Mouse (Mus musculus) heart, embryonic 12.5 days (tissue): ENCODE measurements at regions not wholly inside any gene's neighbourhood (a gene's known extent, or its start where the extent isn't known, plus 50 kb on each side); places are given as distances from the start of the nearest gene placed in this dataset.

Experiments used
- ATAC-seq: fragments of 200-750 bp; cut with Nextera tagmentation; 2 replicates; pipeline ENCODE4 v1.8.0; 2017; ENCODE audit warnings: moderate TSS enrichment, moderate library complexity; ENCODE audit not compliant: insufficient number of reproducible peaks, low FRiP score
- H3K27ac ChIP-seq: fragments of 300-500 bp; sonication (generic); 2 replicates; pipeline ENCODE4 v1.5.1; 2016; ENCODE audit warnings: mild to moderate bottlenecking, moderate library complexity; ENCODE audit not compliant: poor library complexity, severe bottlenecking
- H3K27me3 ChIP-seq: fragments of 300-500 bp; sonication (generic); replicated peaks from 2 replicates; pipeline ENCODE4 v1.6.1; 2016; ENCODE audit warnings: mild to moderate bottlenecking, moderate library complexity
- H3K36me3 ChIP-seq: fragments of 300-500 bp; sonication (generic); 2 replicates; pipeline ENCODE4 v1.6.1; 2016; ENCODE audit warnings: mild to moderate bottlenecking, moderate library complexity
- H3K4me1 ChIP-seq: fragments of 300-500 bp; sonication (generic); replicated peaks from 2 replicates; pipeline ENCODE4 v1.6.1; 2016; ENCODE audit warnings: mild to moderate bottlenecking
- H3K4me2 ChIP-seq: fragments of 300-500 bp; sonication (generic); 2 replicates; pipeline ENCODE4 v1.6.1; 2016; ENCODE audit warnings: mild to moderate bottlenecking, moderate library complexity
- H3K4me3 ChIP-seq: fragments of 300-500 bp; sonication (generic); 2 replicates; pipeline ENCODE4 v1.5.1; 2016; ENCODE audit warnings: mild to moderate bottlenecking
- H3K9ac ChIP-seq: fragments of 300-500 bp; sonication (generic); 2 replicates; pipeline ENCODE4 v1.6.1; 2016; ENCODE audit warnings: mild to moderate bottlenecking, moderate library complexity
- H3K9me3 ChIP-seq: fragments of 300-500 bp; sonication (generic); replicated peaks from 2 replicates; pipeline ENCODE4 v1.6.1; 2016; ENCODE audit warnings: mild to moderate bottlenecking, moderate library complexity
- WGBS: fragments of 180-500 bp; shearing (Covaris S2); methylation state at CpG from one replicate; pipeline ENCODE4 v1.1.7; 2016; 5-methylcytosine and 5-hydroxymethylcytosine counted together

GRCm38 (mm10) chr13:63699624-63700023 is 115.4 kb upstream of the Ercc6l2 start:
- Histone ChIP-seq H3K4me3 (no peak overlapping the region), H3K27me3 (no peaks in the 10 kb centered on the region), H3K27ac (no peak overlapping the region), H3K36me3 (no peaks in the 10 kb centered on the region), H3K9ac (no peak overlapping the region), H3K4me1 (no peaks in the 10 kb centered on the region; the same call in 1 of the 2 replicates), H3K9me3 (no peaks in the 10 kb centered on the region), H3K4me2 (no peak overlapping the region)
- ATAC-seq, result no peak
- 54% methylated on average over 2 of the region's 2 CpGs for WGBS

- H3K4me1 ChIP-seq, result no peaks in the 10 kb centered on the region
- no peaks in the 10 kb centered on the region for H3K36me3 ChIP-seq
- H3K27me3 ChIP-seq, result no peaks in the 10 kb centered on the region
- WGBS, result 64% methylated on average over 3 of the region's 3 CpGs
- no peak overlapping the region for H3K4me3 ChIP-seq
- no peak overlapping the region for H3K4me2 ChIP-seq
- no peak for ATAC-seq
- no peaks in the 10 kb centered on the region for H3K9me3 ChIP-seq
- H3K27ac ChIP-seq, result no peak overlapping the region
- H3K9ac ChIP-seq, result no peak overlapping the region
Observed at GRCm38 (mm10) chr13:63700747-63701146, 114.3 kb upstream of the Ercc6l2 start.

GRCm38 (mm10) chr13:63701199-63702175 is 113.6 kb upstream of the Ercc6l2 start:
- Histone ChIP-seq H3K27ac (no peak overlapping the region), H3K4me2 (no peak overlapping the region), H3K4me1 (no peaks in the 10 kb centered on the region), H3K9me3 (no peaks in the 10 kb centered on the region), H3K36me3 (no peaks in the 10 kb centered on the region), H3K27me3 (no peaks in the 10 kb centered on the region), H3K9ac (no peak overlapping the region), H3K4me3 (no peak overlapping the region)
- 43% methylated on average over 9 of the region's 9 CpGs for WGBS
- ATAC-seq, result no peak

DNA sequence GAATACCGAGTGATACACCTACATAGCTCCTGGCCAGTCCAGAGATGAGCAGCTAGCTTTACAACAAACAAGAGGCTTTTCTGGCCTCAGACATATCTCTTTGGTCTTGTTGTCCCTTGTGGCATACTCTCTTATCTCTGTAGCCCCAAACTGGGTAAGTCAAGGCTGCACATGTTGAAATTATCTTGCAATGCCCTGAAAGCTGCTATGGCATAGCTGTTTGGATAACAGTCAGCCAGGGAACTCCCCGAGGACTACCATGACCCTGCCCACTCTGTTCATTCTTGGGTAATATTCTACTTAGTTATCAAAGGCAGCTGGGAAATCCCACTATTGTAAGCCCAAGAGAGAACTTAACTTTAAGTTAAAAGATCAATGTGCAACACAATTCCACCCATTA is 106.5 kb upstream of the Ercc6l2 start:
- Histone ChIP-seq H3K4me2 (no peak overlapping the region), H3K9ac (no peak overlapping the region), H3K27me3 (no peaks in the 10 kb centered on the region), H3K27ac (no peak overlapping the region), H3K4me1 (no peaks in the 10 kb centered on the region), H3K36me3 (no peaks in the 10 kb centered on the region), H3K4me3 (no peak overlapping the region), H3K9me3 (peaks cover 2% of the 10 kb centered on the region; the same call in 1 of the 2 replicates)
- no peak for ATAC-seq
- 75% methylated on average over 2 of the region's 2 CpGs for WGBS

GRCm38 (mm10) chr13:63713137-63713536 is 101.9 kb upstream of the Ercc6l2 start:
- no peaks in the 10 kb centered on the region for H3K27me3 ChIP-seq
- H3K4me1 ChIP-seq, result no peaks in the 10 kb centered on the region
- H3K36me3 ChIP-seq, result no peaks in the 10 kb centered on the region
- no peak overlapping the region for H3K27ac ChIP-seq
- no peak overlapping the region for H3K4me3 ChIP-seq
- ATAC-seq, result no peak
- WGBS, result 72% methylated on average over 3 of the region's 3 CpGs
- no peak overlapping the region for H3K9ac ChIP-seq
- H3K4me2 ChIP-seq, result no peak overlapping the region
- H3K9me3 ChIP-seq, result peaks cover 2% of the 10 kb centered on the region; the same call in 1 of the 2 replicates

GRCm38 (mm10) chr13:63716498-63716897 is 98.5 kb upstream of the Ercc6l2 start:
- ATAC-seq, result no peak
- H3K4me3 ChIP-seq, result no peak overlapping the region
- H3K27me3 ChIP-seq, result no peaks in the 10 kb centered on the region
- peaks cover 13% of the 10 kb centered on the region for H3K4me1 ChIP-seq
- H3K9me3 ChIP-seq, result no peaks in the 10 kb centered on the region
- H3K27ac ChIP-seq, result no peak overlapping the region
- no peak overlapping the region for H3K9ac ChIP-seq
- 87% methylated on average over 1 of the region's 1 CpGs for WGBS
- no peaks in the 10 kb centered on the region for H3K36me3 ChIP-seq
- no peak overlapping the region for H3K4me2 ChIP-seq

GRCm38 (mm10) chr13:63717249-63717648 is 97.8 kb upstream of the Ercc6l2 start:
- Histone ChIP-seq H3K4me1 (peaks cover 13% of the 10 kb centered on the region), H3K36me3 (no peaks in the 10 kb centered on the region), H3K4me2 (no peak overlapping the region), H3K4me3 (no peak overlapping the region), H3K9me3 (no peaks in the 10 kb centered on the region), H3K9ac (no peak overlapping the region), H3K27ac (no peak overlapping the region), H3K27me3 (no peaks in the 10 kb centered on the region)
- 73% methylated on average over 3 of the region's 3 CpGs for WGBS
- no peak for ATAC-seq

DNA sequence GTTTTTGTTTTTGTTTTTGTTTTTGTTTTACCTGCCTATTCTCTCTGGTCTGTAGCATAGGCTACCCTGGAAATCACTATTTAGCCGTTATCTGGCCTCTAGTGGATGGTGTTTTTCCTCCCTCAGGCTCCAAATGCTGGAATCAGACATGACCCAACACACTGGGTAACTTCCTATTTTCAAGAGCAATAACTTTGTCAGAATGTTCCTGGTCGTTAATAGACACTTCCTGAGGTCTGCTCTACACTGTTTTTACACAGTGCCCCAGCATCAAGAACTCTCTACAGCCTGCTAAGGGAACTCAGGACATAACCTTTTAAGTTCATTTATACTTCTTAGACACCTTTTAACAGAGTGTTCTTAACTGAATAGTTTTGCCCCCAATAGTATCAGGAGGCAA is 96.3 kb upstream of the Ercc6l2 start:
- 43% methylated on average over 2 of the region's 2 CpGs for WGBS

DNA sequence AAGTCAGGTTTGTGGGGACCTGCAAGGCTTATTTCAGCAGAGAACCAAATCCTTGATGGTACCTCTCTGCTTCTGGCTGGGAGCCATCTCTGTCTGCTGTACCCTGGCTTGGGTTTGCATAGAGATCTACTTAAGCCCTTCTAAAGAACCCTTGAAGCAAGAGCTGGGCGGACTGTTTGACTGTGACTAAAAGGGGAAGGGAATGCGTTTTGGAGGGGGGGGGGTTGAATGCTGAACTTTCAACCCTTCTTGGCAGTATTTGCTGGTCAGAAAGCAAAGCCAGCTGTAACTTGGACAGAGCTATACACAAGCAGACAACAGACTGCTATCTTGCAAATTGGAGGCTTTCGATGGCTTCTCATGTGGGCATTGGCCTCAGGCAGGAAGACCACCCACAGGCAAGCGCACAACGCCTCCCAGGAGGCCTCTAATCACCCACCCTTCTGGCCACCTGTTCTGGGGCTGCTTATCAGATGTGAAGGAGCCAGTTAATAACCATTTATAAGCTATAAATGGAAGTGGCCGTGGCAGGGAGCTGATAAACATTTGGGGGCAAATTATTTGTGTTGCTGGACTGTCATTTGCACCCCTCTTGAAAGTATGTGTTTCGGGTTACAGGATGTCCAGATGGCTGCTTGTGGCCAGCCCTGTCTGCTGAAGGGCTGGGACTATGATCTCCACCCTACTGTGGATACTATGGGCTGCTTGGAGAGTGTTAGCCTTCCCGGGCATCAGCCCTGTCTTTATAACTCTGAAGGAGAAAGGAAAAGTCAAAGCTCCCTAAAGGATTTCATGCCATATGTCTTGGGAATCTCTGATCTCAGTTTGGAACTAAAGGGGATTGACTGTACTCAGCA is 95.5 kb upstream of the Ercc6l2 start:
- WGBS, result 30% methylated on average over 8 of the region's 8 CpGs
- Histone ChIP-seq H3K9me3 (no peaks in the 10 kb centered on the region), H3K4me3 (no peak overlapping the region), H3K4me1 (peaks cover 20% of the 10 kb centered on the region), H3K27me3 (no peaks in the 10 kb centered on the region), H3K27ac (no peak overlapping the region), H3K36me3 (no peaks in the 10 kb centered on the region), H3K9ac (no peak overlapping the region), H3K4me2 (no peak overlapping the region)
- peak; percentile 39; the same call in 1 of the 2 replicates for ATAC-seq

More for the DNA sequence above, 96.3 kb upstream of the Ercc6l2 start:
- H3K36me3 ChIP-seq, result no peaks in the 10 kb centered on the region
- no peaks in the 10 kb centered on the region for H3K9me3 ChIP-seq
- no peak overlapping the region for H3K9ac ChIP-seq
- H3K4me2 ChIP-seq, result no peak overlapping the region
- H3K4me3 ChIP-seq, result no peak overlapping the region
- H3K27me3 ChIP-seq, result no peaks in the 10 kb centered on the region
- ATAC-seq, result no peak
- no peak overlapping the region for H3K27ac ChIP-seq
- peaks cover 13% of the 10 kb centered on the region for H3K4me1 ChIP-seq

GRCm38 (mm10) chr13:63720610-63721009 is 94.4 kb upstream of the Ercc6l2 start:
- H3K4me3 ChIP-seq, result no peak overlapping the region
- no peaks in the 10 kb centered on the region for H3K36me3 ChIP-seq
- no peaks in the 10 kb centered on the region for H3K27me3 ChIP-seq
- no peak overlapping the region for H3K9ac ChIP-seq
- no peak for ATAC-seq
- WGBS, result 76% methylated on average over 3 of the region's 3 CpGs
- H3K27ac ChIP-seq, result no peak overlapping the region
- H3K4me1 ChIP-seq, result peaks cover 26% of the 10 kb centered on the region
- no peak overlapping the region for H3K4me2 ChIP-seq
- H3K9me3 ChIP-seq, result no peaks in the 10 kb centered on the region

DNA sequence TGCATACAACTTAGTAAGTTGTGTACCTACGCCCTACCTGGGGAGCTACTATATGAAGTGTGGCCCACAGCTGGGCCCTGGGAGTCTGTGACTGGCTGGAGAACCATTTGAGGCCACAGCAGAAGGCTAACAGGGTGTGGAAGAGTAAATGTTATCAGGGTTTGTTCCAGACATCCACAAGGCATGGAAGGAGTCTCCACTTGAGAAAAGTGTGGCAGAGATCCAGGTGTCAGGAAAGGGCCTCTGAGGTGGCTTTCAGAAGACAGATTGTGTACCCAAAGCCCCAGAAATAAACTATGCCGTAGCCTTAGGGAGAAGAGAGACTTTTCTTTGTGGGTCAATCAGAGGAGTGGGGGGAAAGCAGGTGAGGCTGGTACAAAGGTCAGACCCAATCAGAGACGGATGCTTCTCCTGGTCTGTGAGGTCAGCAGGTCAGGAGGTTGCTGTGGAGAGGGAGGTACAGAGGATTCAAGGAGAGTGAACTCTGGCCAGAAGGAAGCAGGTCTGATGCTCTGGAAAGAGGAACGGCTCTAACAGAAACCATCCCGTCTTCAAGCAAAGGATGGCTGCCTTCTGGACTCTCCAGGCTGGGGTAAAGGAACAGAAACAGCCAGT is 93.9 kb upstream of the Ercc6l2 start:
- ATAC-seq, result no peak
- Histone ChIP-seq H3K9me3 (no peaks in the 10 kb centered on the region), H3K27ac (no peak overlapping the region), H3K36me3 (no peaks in the 10 kb centered on the region), H3K4me2 (no peak overlapping the region), H3K4me3 (no peak overlapping the region), H3K27me3 (no peaks in the 10 kb centered on the region), H3K9ac (no peak overlapping the region), H3K4me1 (peaks cover 26% of the 10 kb centered on the region)
- WGBS, result 78% methylated on average over 5 of the region's 5 CpGs
